Mouse (Mus musculus) hindbrain, embryonic 15.5 days (tissue): Measurements from ENCODE around the gene Fbxl18. TPM values are rescaled to one million over a fixed set of nuclear protein-coding genes. Genes with fewer than 3 reads are reported as not detected.

Experiments used
- ATAC-seq: fragments of 200-750 bp; cut with Nextera tagmentation; 2 replicates; pipeline ENCODE4 v1.8.0; 2017; ENCODE audit warnings: low read depth, moderate number of reproducible peaks, moderate TSS enrichment; ENCODE audit not compliant: low FRiP score
- H3K27ac ChIP-seq: fragments of 300-500 bp; sonication (generic); replicated peaks from 2 replicates; pipeline ENCODE4 v1.5.1; 2015; ENCODE audit warnings: mild to moderate bottlenecking, inconsistent platforms
- H3K27me3 ChIP-seq: fragments of 300-500 bp; sonication (generic); 2 replicates; pipeline ENCODE4 v1.6.1; 2015; ENCODE audit warnings: control low read depth, inconsistent platforms
- H3K36me3 ChIP-seq: fragments of 300-500 bp; sonication (generic); 2 replicates; pipeline ENCODE4 v1.6.1; 2015; ENCODE audit warnings: control low read depth, inconsistent platforms
- H3K4me1 ChIP-seq: fragments of 300-500 bp; sonication (generic); replicated peaks from 2 replicates; pipeline ENCODE4 v1.6.1; 2015; ENCODE audit warnings: control low read depth, inconsistent platforms
- H3K4me2 ChIP-seq: fragments of 300-500 bp; sonication (generic); 2 replicates; pipeline ENCODE4 v1.6.1; 2015; ENCODE audit warnings: moderate library complexity, mild to moderate bottlenecking, inconsistent platforms
- H3K4me3 ChIP-seq: fragments of 300-500 bp; sonication (generic); 2 replicates; pipeline ENCODE4 v1.5.1; 2015; ENCODE audit warnings: mild to moderate bottlenecking, inconsistent platforms
- H3K9ac ChIP-seq: fragments of 300-500 bp; sonication (generic); 2 replicates; pipeline ENCODE4 v1.6.1; 2015; ENCODE audit warnings: inconsistent platforms
- H3K9me3 ChIP-seq: fragments of 300-500 bp; sonication (generic); 2 replicates; pipeline ENCODE4 v1.6.1; 2016; ENCODE audit warnings: control low read depth, inconsistent platforms
- WGBS: fragments of 180-500 bp; shearing (Covaris S2); methylation state at CpG from one replicate; pipeline ENCODE4 v1.1.7; 2015; 5-methylcytosine and 5-hydroxymethylcytosine counted together
- polyA plus RNA-seq: library from polyadenylated mRNA; unstranded; fragments of >200 nt; fragmentation: Nextera tagmentation; extraction: Ambion mirVana; gene quantifications from 2 replicates; pipeline ENCODE4 v1.2.1, GENCODE M21; 2015

The Fbxl18 gene
- polyA plus RNA-seq, 1 experiment from 2014 or later = 30.3 TPM

- ATAC-seq = no peak
- Histone ChIP-seq H3K36me3 (peaks cover 9% of the 10 kb centered on the region; the same call in 1 of the 2 replicates), H3K4me3 (no peak overlapping the region), H3K4me2 (no peak overlapping the region), H3K9ac (no peak overlapping the region), H3K27ac (no peak overlapping the region), H3K4me1 (peaks cover 36% of the 10 kb centered on the region), H3K9me3 (no peaks in the 10 kb centered on the region), H3K27me3 (no peaks in the 10 kb centered on the region)
- 84% methylated on average over 5 of the region's 5 CpGs for WGBS
Observed at GRCm38 (mm10) chr5:142876896-142877295, 18.3 kb downstream of the Fbxl18 start.

GRCm38 (mm10) chr5:142875513-142875905 lies 19.7 kb downstream of the Fbxl18 start:
- Histone ChIP-seq H3K4me2 (no peak overlapping the region), H3K27me3 (no peaks in the 10 kb centered on the region), H3K27ac (no peak overlapping the region), H3K4me3 (no peak overlapping the region), H3K9ac (no peak overlapping the region), H3K36me3 (peaks cover 10% of the 10 kb centered on the region), H3K4me1 (peaks cover 27% of the 10 kb centered on the region), H3K9me3 (no peaks in the 10 kb centered on the region)
- ATAC-seq = no peak
- WGBS = 87% methylated on average over 10 of the region's 10 CpGs

GRCm38 (mm10) chr5:142874791-142875512 lies 20.3 kb downstream of the Fbxl18 start:
- Histone ChIP-seq H3K27me3 (no peaks in the 10 kb centered on the region), H3K4me3 (no peak overlapping the region), H3K9ac (no peak overlapping the region), H3K4me1 (peaks cover 21% of the 10 kb centered on the region), H3K27ac (no peak overlapping the region), H3K4me2 (no peak overlapping the region), H3K9me3 (no peaks in the 10 kb centered on the region), H3K36me3 (peaks cover 10% of the 10 kb centered on the region)
- WGBS = 77% methylated on average over 13 of the region's 13 CpGs
- no peak for ATAC-seq

GRCm38 (mm10) chr5:142873718-142874117 lies 21.5 kb downstream of the Fbxl18 start:
- H3K9ac ChIP-seq = no peak overlapping the region
- 93% methylated on average over 7 of the region's 7 CpGs for WGBS
- peaks cover 10% of the 10 kb centered on the region for H3K36me3 ChIP-seq
- no peak for ATAC-seq
- peaks cover 23% of the 10 kb centered on the region for H3K4me1 ChIP-seq
- H3K4me3 ChIP-seq = no peak overlapping the region
- no peak overlapping the region for H3K27ac ChIP-seq
- no peaks in the 10 kb centered on the region for H3K9me3 ChIP-seq
- no peak overlapping the region for H3K4me2 ChIP-seq
- no peaks in the 10 kb centered on the region for H3K27me3 ChIP-seq

- no peak for ATAC-seq
- Histone ChIP-seq H3K9me3 (no peaks in the 10 kb centered on the region), H3K27ac (no peak overlapping the region), H3K9ac (no peak overlapping the region), H3K4me3 (no peak overlapping the region), H3K4me1 (peaks cover 18% of the 10 kb centered on the region), H3K4me2 (no peak overlapping the region), H3K36me3 (peaks cover 8% of the 10 kb centered on the region), H3K27me3 (no peaks in the 10 kb centered on the region)
- 57% methylated on average over 12 of the region's 12 CpGs for WGBS
Observed at GRCm38 (mm10) chr5:142871765-142872164, 23.5 kb downstream of the Fbxl18 start.

- 43% methylated on average over 13 of the region's 13 CpGs for WGBS
- 0 out of 2 replicates have a peak overlapping the region, but pooled peaks have one; percentile 1 for H3K9ac ChIP-seq
- no peaks in the 10 kb centered on the region for H3K27me3 ChIP-seq
- H3K4me3 ChIP-seq = no peak overlapping the region
- H3K4me1 ChIP-seq = peaks cover 14% of the 10 kb centered on the region
- peak; percentile 69 for ATAC-seq
- no peaks in the 10 kb centered on the region for H3K9me3 ChIP-seq
- H3K36me3 ChIP-seq = peaks cover 4% of the 10 kb centered on the region; the same call in 1 of the 2 replicates
- H3K4me2 ChIP-seq = no peak overlapping the region
- peak overlapping the region; percentile 56 for H3K27ac ChIP-seq
Observed at GRCm38 (mm10) chr5:142869463-142869862, 25.8 kb downstream of the Fbxl18 start.

- Histone ChIP-seq H3K27me3 (no peaks in the 10 kb centered on the region), H3K36me3 (no peaks in the 10 kb centered on the region), H3K4me1 (peaks cover 7% of the 10 kb centered on the region), H3K4me2 (peak overlapping the region; percentile 23; the same call in 1 of the 2 replicates), H3K4me3 (no peak overlapping the region), H3K27ac (peak overlapping the region; percentile 78), H3K9me3 (no peaks in the 10 kb centered on the region), H3K9ac (no peak overlapping the region)
- ATAC-seq = peak; percentile 76
- 21% methylated on average over 16 of the region's 16 CpGs for WGBS
Observed at GRCm38 (mm10) chr5:142857763-142858229, 37.4 kb downstream of the Fbxl18 start.

- no peak overlapping the region for H3K27ac ChIP-seq
- H3K9ac ChIP-seq = no peak overlapping the region
- H3K27me3 ChIP-seq = no peaks in the 10 kb centered on the region
- WGBS = 86% methylated on average over 4 of the region's 4 CpGs
- H3K36me3 ChIP-seq = no peaks in the 10 kb centered on the region
- peaks cover 7% of the 10 kb centered on the region for H3K4me1 ChIP-seq
- no peak for ATAC-seq
- no peaks in the 10 kb centered on the region for H3K9me3 ChIP-seq
- H3K4me3 ChIP-seq = no peak overlapping the region
- H3K4me2 ChIP-seq = no peak overlapping the region
Observed at GRCm38 (mm10) chr5:142856408-142856807, 38.8 kb downstream of the Fbxl18 start.

GRCm38 (mm10) chr5:142854877-142855276 lies 40.3 kb downstream of the Fbxl18 start:
- Histone ChIP-seq H3K9ac (no peak overlapping the region), H3K4me2 (no peak overlapping the region), H3K27me3 (no peaks in the 10 kb centered on the region), H3K36me3 (no peaks in the 10 kb centered on the region), H3K4me3 (no peak overlapping the region), H3K9me3 (no peaks in the 10 kb centered on the region), H3K4me1 (peaks cover 7% of the 10 kb centered on the region), H3K27ac (no peak overlapping the region)
- ATAC-seq = peak; percentile 27; the same call in 1 of the 2 replicates
- 80% methylated on average over 10 of the region's 10 CpGs for WGBS

- Histone ChIP-seq H3K9ac (no peak overlapping the region), H3K27ac (no peak overlapping the region), H3K4me2 (no peak overlapping the region), H3K4me1 (peaks cover 7% of the 10 kb centered on the region), H3K4me3 (no peak overlapping the region), H3K27me3 (no peaks in the 10 kb centered on the region), H3K36me3 (no peaks in the 10 kb centered on the region), H3K9me3 (no peaks in the 10 kb centered on the region)
- ATAC-seq = no peak
- WGBS = 84% methylated on average over 6 of the region's 6 CpGs
Observed at GRCm38 (mm10) chr5:142853585-142853984, 41.6 kb downstream of the Fbxl18 start.

- Histone ChIP-seq H3K9me3 (no peaks in the 10 kb centered on the region), H3K27ac (no peak overlapping the region), H3K9ac (no peak overlapping the region), H3K4me1 (no peaks in the 10 kb centered on the region), H3K4me2 (no peak overlapping the region), H3K27me3 (no peaks in the 10 kb centered on the region), H3K4me3 (no peak overlapping the region), H3K36me3 (no peaks in the 10 kb centered on the region)
- 71% methylated on average over 5 of the region's 5 CpGs for WGBS
- ATAC-seq = no peak
Observed at GRCm38 (mm10) chr5:142851681-142852049, 43.6 kb downstream of the Fbxl18 start.

- H3K36me3 ChIP-seq = no peaks in the 10 kb centered on the region
- H3K27me3 ChIP-seq = no peaks in the 10 kb centered on the region
- no peak overlapping the region for H3K27ac ChIP-seq
- H3K4me2 ChIP-seq = no peak overlapping the region
- no peak for ATAC-seq
- 82% methylated on average over 7 of the region's 7 CpGs for WGBS
- H3K4me1 ChIP-seq = no peaks in the 10 kb centered on the region
- no peaks in the 10 kb centered on the region for H3K9me3 ChIP-seq
- H3K9ac ChIP-seq = no peak overlapping the region
- H3K4me3 ChIP-seq = no peak overlapping the region
Observed at GRCm38 (mm10) chr5:142850916-142851680, 44.1 kb downstream of the Fbxl18 start.
